Mouse (Mus musculus) limb, embryonic 10.5 days (tissue): ENCODE measurements around the gene Oosp2. TPM values are rescaled to one million over a fixed set of nuclear protein-coding genes. Genes with fewer than 3 reads are reported as not detected.

Experiments used
- DNase-seq: peaks from one replicate; pipeline ENCODE4 v3.0.0-alpha.2; 2017; ENCODE audit warnings: low spot score
- H3K27ac ChIP-seq: fragments of 300-500 bp; sonication (generic); 2 replicates; pipeline ENCODE4 v1.5.1; 2016; ENCODE audit warnings: mild to moderate bottlenecking
- H3K27me3 ChIP-seq: fragments of 300-500 bp; sonication (generic); 2 replicates; pipeline ENCODE4 v1.6.1; 2016; ENCODE audit warnings: low read depth, mild to moderate bottlenecking; ENCODE audit not compliant: poor library complexity, severe bottlenecking
- H3K36me3 ChIP-seq: fragments of 300-500 bp; sonication (generic); 2 replicates; pipeline ENCODE4 v1.6.1; 2016; ENCODE audit warnings: mild to moderate bottlenecking, moderate library complexity
- H3K4me1 ChIP-seq: fragments of 300-500 bp; sonication (generic); 2 replicates; pipeline ENCODE4 v1.6.1; 2016
- H3K4me3 ChIP-seq: fragments of 300-500 bp; sonication (generic); 2 replicates; pipeline ENCODE4 v1.5.1; 2016; ENCODE audit warnings: mild to moderate bottlenecking, moderate library complexity
- H3K9me3 ChIP-seq: fragments of 300-500 bp; sonication (generic); replicated peaks from 2 replicates; pipeline ENCODE4 v1.6.1; 2016; ENCODE audit warnings: mild to moderate bottlenecking
- WGBS: fragments of 180-500 bp; shearing (Covaris S2); methylation state at CpG from one replicate; pipeline ENCODE4 v1.1.7; 2016; 5-methylcytosine and 5-hydroxymethylcytosine counted together
- polyA plus RNA-seq: library from polyadenylated mRNA; unstranded; fragments of >200 nt; fragmentation: Nextera tagmentation; extraction: Ambion mirVana; gene quantifications from 2 replicates; pipeline ENCODE4 v1.2.1, GENCODE M21; 2016

The Oosp2 gene
- polyA plus RNA-seq, 1 experiment from 2014 or later: not detected

DNA sequence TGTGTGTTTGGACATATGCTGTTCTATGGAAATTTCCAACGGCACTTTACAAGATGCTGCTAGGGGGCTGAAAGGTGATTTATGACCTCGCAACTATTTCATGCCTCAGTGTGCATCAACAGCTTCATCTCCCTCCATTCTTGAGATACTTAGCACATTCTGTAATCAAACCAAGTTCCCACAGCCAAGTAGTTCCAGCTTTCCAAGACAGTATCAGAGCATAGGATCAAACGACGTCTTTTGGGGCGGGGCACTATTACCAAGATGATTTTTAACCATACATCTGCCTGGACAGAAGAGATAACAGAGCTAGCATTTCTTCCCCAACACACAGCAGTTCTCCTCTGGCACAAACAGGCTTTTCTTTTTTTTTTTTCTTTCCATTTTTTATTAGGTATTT is 35.1 kb downstream of the Oosp2 start:
- no peaks in the 10 kb centered on the region for H3K4me1 ChIP-seq
- DNase-seq: no peak
- H3K9me3 ChIP-seq: no peaks in the 10 kb centered on the region
- no peak overlapping the region for H3K4me3 ChIP-seq
- WGBS: 67% methylated on average over 5 of the region's 5 CpGs
- no peak overlapping the region for H3K27ac ChIP-seq
- no peaks in the 10 kb centered on the region for H3K36me3 ChIP-seq
- no peaks in the 10 kb centered on the region for H3K27me3 ChIP-seq

DNA sequence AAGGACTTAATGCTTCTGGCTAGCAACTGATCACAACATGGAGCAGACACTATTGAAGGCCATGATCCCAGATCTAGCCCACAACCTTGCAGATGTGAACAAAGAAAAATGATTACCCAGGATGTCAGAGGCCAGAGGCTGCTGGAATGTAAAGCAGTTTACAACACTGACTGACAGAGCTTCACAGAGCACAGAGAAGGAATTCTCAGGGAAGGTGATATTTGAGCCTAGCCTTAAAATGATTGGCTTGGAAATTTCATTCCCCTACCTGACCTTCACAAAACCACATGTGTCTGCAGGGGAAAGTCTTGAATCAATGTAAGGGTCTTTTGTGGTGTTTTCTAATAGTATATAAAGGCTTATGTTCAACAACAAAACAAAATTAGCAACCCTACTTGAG is 35.6 kb downstream of the Oosp2 start:
- DNase-seq: no peak
- no peaks in the 10 kb centered on the region for H3K36me3 ChIP-seq
- H3K4me1 ChIP-seq: no peaks in the 10 kb centered on the region
- H3K27ac ChIP-seq: no peak overlapping the region
- no peaks in the 10 kb centered on the region for H3K9me3 ChIP-seq
- no peaks in the 10 kb centered on the region for H3K27me3 ChIP-seq
- no peak overlapping the region for H3K4me3 ChIP-seq

DNA sequence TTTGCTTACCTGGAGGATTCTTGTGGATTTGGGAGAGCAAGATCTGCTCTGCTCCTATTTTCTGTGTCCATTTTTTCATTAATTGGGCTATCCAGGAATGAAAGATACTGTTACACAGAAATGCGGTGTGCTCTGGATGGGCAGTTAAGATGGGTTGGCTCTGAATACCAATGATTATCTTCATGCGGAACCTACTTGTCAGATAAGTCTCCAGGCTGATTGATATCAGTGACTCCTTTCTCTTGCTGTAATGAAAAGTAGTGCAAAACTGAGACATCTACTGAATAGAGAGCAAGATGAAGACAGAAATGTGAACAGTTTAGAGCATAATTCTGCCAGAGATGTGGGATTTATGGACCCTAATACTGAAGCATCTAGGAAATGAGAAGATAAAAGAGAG is 36.8 kb downstream of the Oosp2 start, which contains the start of gene Ms4a2:
TSS of gene Ms4a2 (minus strand) at position 169 of the 400 bp plus-strand sequence.
- Histone ChIP-seq H3K4me1 (no peaks in the 10 kb centered on the region), H3K4me3 (no peak within 1 kb of the TSS), H3K27me3 (no peaks in the 10 kb centered on the region), H3K9me3 (no peaks in the 10 kb centered on the region), H3K27ac (no peak within 1 kb of the TSS), H3K36me3 (no peaks in the 10 kb centered on the region)
- 89% methylated on average over 2 of the region's 2 CpGs for WGBS
- DNase-seq: no peak

DNA sequence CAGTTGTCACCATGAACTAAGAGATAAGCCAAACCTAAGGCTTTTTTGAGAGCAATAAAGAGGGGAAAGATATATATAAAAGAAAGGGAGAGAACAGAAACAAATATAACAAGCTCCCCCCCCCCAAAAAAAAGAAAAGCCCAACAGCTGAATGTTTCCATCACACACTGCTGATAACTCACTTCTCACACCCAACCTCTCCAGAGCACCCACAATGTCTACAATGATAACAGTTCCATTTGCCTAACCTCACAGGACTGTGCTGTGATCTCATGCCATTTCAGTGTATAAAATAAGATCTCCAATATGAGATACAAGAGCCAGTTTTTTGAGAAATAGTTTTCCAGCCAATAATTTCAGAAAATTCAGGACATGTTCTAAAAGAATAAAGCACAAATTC is 42.4 kb downstream of the Oosp2 start:
- H3K36me3 ChIP-seq: no peaks in the 10 kb centered on the region
- no peaks in the 10 kb centered on the region for H3K9me3 ChIP-seq
- DNase-seq: no peak
- no peaks in the 10 kb centered on the region for H3K4me1 ChIP-seq
- no peak overlapping the region for H3K27ac ChIP-seq
- H3K27me3 ChIP-seq: no peaks in the 10 kb centered on the region
- H3K4me3 ChIP-seq: no peak overlapping the region

DNA sequence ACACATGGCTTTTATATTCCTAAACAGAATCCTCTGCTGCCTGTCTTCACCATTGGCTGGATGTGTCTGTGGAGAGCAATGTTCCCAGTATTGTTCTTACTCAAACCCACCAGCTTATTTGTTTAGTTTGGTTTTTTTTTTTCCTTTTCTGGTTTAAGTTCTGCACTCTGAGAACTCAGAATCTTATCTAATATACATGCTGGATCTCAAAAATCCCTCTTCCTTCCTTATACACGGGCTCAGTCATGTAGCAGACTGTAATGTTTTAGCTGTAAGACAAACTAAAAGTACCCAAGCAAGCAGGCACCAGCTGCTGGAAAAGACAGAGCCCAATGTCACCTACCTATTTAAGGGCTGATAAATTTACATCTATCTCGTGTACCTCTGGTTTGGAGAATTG is 45.6 kb downstream of the Oosp2 start:
- no peak for DNase-seq
- Histone ChIP-seq H3K36me3 (no peaks in the 10 kb centered on the region), H3K27me3 (no peaks in the 10 kb centered on the region), H3K4me1 (no peaks in the 10 kb centered on the region), H3K4me3 (no peak overlapping the region), H3K27ac (no peak overlapping the region), H3K9me3 (no peaks in the 10 kb centered on the region)
- 74% methylated on average over 2 of the region's 2 CpGs for WGBS

DNA sequence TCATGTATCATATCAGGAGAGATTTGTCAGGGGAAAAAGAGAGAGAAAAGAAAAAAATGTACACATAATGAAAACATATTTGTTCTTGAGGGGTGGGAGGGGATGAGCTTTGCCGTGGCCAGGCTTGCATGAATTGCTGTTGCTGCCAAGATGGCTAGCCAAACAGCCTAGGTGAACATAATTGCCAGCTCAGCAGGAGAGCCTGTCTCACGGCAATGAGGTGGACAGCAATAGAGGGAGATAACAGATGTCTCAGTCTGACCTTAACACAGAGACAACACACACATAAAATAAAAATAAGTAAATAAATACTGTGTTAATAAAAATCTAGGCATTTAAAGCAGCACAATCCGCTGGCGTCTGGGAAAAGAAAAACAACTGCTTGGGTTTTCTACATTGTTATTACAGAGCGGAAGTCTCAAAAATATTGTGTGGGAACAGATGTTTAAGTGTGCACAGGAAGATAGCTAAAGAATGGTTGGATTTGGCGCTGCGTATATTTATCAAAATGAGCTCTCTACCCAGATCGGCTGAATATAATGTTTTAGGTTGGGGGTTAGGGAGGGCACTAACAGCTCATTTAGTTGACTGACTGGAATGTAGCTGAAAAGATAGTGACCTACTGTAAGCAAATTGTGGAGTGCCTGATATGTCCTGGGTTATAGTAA is 46.4 kb downstream of the Oosp2 start:
- Histone ChIP-seq H3K36me3 (no peaks in the 10 kb centered on the region), H3K4me3 (no peak overlapping the region), H3K9me3 (no peaks in the 10 kb centered on the region), H3K27ac (no peak overlapping the region), H3K4me1 (no peaks in the 10 kb centered on the region), H3K27me3 (no peaks in the 10 kb centered on the region)
- WGBS: 86% methylated on average over 8 of the region's 8 CpGs
- no peak for DNase-seq

DNA sequence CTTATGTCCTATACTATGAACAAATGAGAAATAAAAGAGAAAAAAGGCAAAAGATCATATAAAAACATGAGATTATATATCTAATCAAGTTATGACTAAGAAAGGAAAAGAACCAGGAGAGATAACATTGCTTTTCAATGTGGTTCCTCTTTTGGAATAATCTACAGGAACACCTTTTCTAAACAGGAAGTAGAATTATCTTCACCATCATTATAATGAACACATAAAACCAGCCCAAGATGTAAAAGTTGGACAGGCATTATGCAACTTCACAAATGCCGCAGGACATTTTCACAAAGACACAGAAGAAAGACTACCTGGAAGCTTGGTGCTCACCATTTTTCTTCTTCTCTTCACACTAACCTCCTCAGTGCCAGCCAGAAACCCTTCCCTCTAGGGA is 47.3 kb downstream of the Oosp2 start:
- no peaks in the 10 kb centered on the region for H3K36me3 ChIP-seq
- 92% methylated on average over 1 of the region's 1 CpGs for WGBS
- H3K4me1 ChIP-seq: no peaks in the 10 kb centered on the region
- H3K4me3 ChIP-seq: no peak overlapping the region
- no peak overlapping the region for H3K27ac ChIP-seq
- DNase-seq: no peak
- H3K27me3 ChIP-seq: no peaks in the 10 kb centered on the region
- no peaks in the 10 kb centered on the region for H3K9me3 ChIP-seq

DNA sequence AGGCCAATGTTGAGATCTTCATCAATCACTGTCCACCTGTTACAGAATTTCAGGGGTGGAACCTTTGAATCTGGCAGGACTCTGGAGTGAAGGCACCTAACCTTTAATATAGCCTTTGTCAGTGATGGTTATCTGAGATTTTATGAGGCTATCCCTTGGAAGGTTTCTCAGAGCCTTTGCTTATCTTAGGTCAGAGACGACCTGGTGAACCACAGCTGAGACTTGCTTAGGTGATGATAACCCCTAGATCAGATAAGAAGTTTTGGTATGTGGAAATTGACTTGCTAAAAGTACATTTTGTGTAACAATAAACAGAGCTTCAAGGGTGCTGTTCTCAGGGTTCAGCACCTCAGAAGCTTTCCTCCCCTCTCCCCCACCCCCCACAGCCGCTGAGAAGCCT is 48.1 kb downstream of the Oosp2 start:
- no peak for DNase-seq
- H3K27ac ChIP-seq: no peak overlapping the region
- H3K27me3 ChIP-seq: no peaks in the 10 kb centered on the region
- no peaks in the 10 kb centered on the region for H3K4me1 ChIP-seq
- no peaks in the 10 kb centered on the region for H3K36me3 ChIP-seq
- 43% methylated on average over 2 of the region's 2 CpGs for WGBS
- no peak overlapping the region for H3K4me3 ChIP-seq
- no peaks in the 10 kb centered on the region for H3K9me3 ChIP-seq

DNA sequence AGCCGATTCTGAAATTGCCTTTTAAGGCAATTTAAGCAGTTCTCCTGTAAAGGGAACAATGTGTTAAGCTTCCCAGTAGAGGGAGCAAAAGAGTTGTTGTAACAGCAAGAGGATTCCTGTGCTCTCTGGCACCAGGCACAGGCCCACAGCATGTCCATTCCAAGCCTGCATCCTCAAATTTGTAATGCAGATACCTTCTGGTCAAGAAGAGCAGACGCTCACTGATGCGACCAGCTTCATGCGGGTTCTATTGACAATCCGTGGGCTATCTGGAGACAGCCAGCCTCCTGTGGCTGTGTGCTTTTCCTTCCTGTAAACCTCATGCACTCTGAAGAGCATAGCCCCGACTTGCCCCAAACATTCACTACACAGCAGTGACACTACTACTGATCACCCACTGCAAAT is 48.8 kb downstream of the Oosp2 start:
- Histone ChIP-seq H3K36me3 (no peaks in the 10 kb centered on the region), H3K9me3 (no peaks in the 10 kb centered on the region), H3K27me3 (no peaks in the 10 kb centered on the region), H3K27ac (no peak overlapping the region), H3K4me3 (no peak overlapping the region), H3K4me1 (no peaks in the 10 kb centered on the region)
- WGBS: 22% methylated on average over 6 of the region's 6 CpGs
- peak; percentile 37 for DNase-seq

DNA sequence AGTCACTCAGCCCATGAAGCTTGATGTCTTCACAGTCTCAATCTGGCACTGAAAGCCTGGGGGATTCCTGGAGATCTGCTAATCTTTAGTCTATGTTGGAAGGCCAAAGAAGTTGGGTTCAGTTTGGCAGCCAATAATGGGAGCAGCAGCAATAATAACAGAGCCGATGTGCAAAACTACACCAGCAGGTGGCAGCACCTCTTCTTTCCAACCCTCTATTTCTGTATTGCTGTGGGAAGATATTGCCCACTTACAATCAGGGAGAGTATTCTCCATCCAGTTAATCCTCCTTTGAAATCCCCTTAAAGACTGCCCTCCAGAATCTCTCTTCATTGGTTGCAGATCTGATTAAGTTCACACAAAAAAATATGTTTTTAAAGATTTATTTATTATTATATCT is 52.2 kb downstream of the Oosp2 start:
- H3K9me3 ChIP-seq: no peaks in the 10 kb centered on the region

DNA sequence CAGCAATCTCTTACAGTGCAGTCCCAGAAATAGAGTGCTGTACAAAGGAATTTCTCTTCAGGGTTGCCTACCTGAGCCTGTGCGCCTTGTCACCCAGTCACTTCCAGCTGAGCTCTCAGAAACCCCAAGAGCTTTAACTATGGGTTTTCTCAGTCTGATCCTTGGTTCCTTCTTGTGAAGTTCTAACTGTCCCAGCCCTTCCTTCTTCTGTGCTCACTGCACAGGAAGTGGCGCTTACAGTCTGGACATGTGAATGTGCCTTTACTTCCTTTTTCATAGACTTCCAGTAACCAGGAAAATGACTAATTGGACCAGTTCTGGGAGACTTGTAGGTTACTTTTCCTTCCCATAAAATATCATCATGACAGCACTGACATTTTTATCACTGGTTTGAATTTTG is 55.8 kb downstream of the Oosp2 start, which contains the start of gene Ms4a6d:
TSS of gene Ms4a6d (minus strand) at position 247 of the 400 bp plus-strand sequence.
- H3K4me1 ChIP-seq: no peaks in the 10 kb centered on the region
- no peaks in the 10 kb centered on the region for H3K36me3 ChIP-seq
- 88% methylated on average over 2 of the region's 2 CpGs for WGBS
- H3K4me3 ChIP-seq: no peak within 1 kb of the TSS
- H3K9me3 ChIP-seq: no peaks in the 10 kb centered on the region
- no peak for DNase-seq
- no peak within 1 kb of the TSS for H3K27ac ChIP-seq
- H3K27me3 ChIP-seq: no peaks in the 10 kb centered on the region

More for the DNA sequence above, 52.2 kb downstream of the Oosp2 start:
- no peaks in the 10 kb centered on the region for H3K36me3 ChIP-seq
- H3K4me1 ChIP-seq: no peaks in the 10 kb centered on the region
- H3K27me3 ChIP-seq: no peaks in the 10 kb centered on the region
- peak; percentile 50 for DNase-seq
- no peak overlapping the region for H3K4me3 ChIP-seq
- WGBS: 24% methylated on average over 1 of the region's 1 CpGs
- no peak overlapping the region for H3K27ac ChIP-seq

DNA sequence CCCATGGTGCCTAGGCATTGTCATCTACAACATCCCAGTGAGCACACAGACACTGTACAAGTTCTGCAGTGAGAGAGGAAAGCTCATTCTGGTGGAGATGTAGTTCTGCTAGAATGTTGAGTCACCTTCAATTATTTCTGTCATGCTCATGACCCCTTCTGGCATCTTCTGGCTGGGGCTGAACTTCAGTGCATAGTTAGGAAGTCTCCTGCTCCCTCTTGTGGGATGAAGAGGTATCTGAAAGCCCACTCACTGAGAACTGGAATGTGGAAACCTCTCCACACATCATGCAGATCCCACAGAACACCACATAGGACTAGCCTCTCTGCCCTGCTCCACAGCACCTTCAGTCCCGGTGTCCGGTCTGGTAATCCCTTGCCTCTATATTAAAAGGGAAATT is 58.3 kb downstream of the Oosp2 start:
- Histone ChIP-seq H3K4me1 (no peaks in the 10 kb centered on the region), H3K27me3 (no peaks in the 10 kb centered on the region), H3K27ac (no peak overlapping the region), H3K4me3 (no peak overlapping the region), H3K9me3 (no peaks in the 10 kb centered on the region), H3K36me3 (no peaks in the 10 kb centered on the region)
- 86% methylated on average over 2 of the region's 2 CpGs for WGBS
- DNase-seq: no peak

DNA sequence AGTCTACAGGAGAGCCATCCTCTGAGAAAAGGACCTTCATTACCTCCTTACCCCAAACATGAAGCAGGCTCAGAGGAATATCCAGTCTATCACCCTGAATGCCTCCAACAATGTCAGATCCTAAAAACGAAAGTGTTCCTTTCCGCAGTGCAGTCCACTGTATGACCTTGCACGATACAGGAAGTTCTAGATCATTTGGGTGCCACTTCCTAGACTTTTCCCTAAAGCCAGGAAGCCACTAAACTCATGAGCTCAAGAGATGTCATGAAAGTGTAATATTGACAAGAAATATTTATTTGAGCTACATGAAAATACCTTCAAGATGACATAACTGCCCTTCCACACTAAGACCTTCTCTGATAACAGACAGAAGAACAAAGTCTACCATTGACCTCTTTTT is 59.0 kb downstream of the Oosp2 start:
- Histone ChIP-seq H3K9me3 (no peaks in the 10 kb centered on the region), H3K27ac (no peak overlapping the region), H3K4me1 (no peaks in the 10 kb centered on the region), H3K27me3 (no peaks in the 10 kb centered on the region), H3K36me3 (no peaks in the 10 kb centered on the region), H3K4me3 (no peak overlapping the region)
- DNase-seq: no peak
- 93% methylated on average over 3 of the region's 3 CpGs for WGBS
